Mouse (Mus musculus): ENCODE measurements around the gene Slc17a7. TPM values are rescaled to one million over a fixed set of nuclear protein-coding genes. Genes with fewer than 3 reads are reported as not detected.
"Not testable (repeated sequence)": the region's sequence is repeated elsewhere in the genome, so short reads cannot be mapped to it uniquely, and the experiment has no call there.

Slc17a7 gene
- total RNA-seq, 2 experiments from 2014 or later, result 18.1 to 18.7 TPM

- DNase-seq (ENCODE audit: low spot score), result peak; percentile 62
- intact Hi-C loops (cut with DNase I), result no loop called here
Measured at GRCm38 (mm10) chr7:45151303-45151702, 12.4 kb upstream of the Slc17a7 start.

- DNase-seq (ENCODE audit: low spot score); intact Hi-C loops (cut with DNase I): not testable (repeated sequence)
Measured at GRCm38 (mm10) chr7:45153052-45153451, 10.7 kb upstream of the Slc17a7 start.

DNA sequence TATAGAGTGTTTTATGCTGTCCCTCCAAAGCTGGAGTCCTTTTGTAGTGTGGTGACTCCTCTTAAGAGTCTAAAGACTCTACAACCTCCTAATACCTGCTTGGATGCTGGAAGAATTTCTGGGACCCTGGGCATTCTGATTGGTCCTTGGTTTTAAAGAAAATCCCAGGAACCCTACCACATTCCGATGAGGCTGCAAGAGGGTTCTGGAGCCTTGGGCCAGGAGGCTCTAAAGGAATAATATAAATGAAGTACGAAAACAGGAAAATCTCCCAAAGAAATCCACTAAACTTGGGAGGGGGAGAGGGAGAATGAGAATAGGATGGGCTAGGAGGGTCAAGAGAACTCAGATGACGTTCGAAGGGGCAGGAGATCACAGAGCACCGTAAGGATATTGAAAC is 10.2 kb upstream of the Slc17a7 start:
- intact Hi-C loops (cut with DNase I), result no loop called here
- DNase-seq (ENCODE audit: low spot score), result no peak

DNA sequence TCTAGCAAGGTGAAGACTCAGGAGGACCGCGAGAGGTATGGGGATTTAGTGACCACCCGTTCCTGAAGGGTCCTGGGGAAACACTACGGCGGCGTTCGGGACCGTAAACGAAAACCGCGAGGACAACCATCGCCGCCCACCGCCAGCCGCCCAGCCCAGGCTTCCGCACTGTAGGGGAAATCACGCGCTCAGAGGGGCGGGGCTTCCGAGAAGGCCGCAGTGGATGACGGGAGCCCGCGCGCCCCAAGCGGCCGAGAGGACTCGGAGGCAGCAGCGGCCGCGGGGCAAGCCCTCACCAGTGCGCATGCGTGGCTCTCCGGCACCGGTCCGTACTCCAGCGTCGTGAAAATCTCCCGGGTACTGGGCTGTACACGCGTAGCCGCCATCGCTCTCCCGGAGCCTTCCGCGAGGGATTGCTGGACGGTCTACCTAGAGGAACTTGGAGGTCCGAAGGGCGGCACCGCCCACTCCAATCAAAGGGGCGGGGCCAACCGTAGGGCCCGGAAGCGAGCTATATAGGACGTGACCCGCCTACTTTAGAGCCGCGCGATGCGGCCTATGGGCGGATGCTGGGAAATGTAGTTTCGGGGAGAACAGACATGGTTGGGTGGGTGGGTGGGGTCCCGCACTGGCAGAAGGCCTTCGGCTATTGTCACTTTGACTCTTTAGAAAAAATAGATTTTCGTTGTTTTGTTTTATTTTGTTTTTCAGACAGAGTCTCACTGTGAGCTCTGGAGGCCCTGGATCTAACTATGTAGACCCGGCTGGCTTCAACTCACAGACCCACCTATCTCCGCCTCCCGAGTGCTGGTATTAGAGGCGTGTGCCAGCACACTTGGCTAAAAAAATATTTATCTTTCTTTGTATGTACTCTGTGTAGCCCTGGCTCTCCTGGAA is 9.4 kb upstream of the Slc17a7 start, which contains the start of the genes Pih1d1 and Aldh16a1:
Gene Pih1d1 (plus strand): TSS at position 208 of the 897 bp plus-strand sequence.
Gene Aldh16a1 (minus strand): TSS at position 489 of the 897 bp plus-strand sequence.
- DNase-seq (ENCODE audit: low spot score), result peak; percentile 95
- intact Hi-C loops (cut with DNase I), result no loop called here

DNA sequence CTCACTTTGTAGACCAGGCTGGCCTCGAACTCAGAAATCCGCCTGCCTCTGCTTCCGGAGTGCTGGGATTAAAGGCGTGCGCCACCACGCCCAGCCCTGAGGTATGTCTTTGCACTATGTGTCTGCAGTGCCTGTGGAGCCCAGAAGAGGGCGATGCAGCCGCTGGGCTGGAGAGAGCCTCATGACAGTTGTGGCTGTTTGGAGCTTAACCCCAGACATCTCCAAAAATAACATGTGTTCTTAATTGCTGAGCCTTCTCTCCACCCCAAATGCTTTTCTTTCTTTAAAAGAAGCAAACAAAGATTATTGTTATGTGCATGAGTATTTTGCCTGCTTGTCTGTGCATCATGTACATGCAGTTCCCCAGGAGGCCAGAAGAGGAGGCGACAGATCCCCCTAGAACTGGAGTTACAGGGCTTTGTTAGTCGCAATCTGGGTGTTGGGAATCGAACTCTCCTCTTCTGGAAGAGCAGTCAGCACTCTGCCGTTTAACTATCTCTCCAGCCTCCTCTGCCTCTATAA is 8.7 kb upstream of the Slc17a7 start:
- DNase-seq (ENCODE audit: low spot score), result no peak
- intact Hi-C loops (cut with DNase I), result no loop called here

- intact Hi-C loops (cut with DNase I), result no loop called here
- no peak for DNase-seq (ENCODE audit: low spot score)
Measured at GRCm38 (mm10) chr7:45155590-45155989, 8.2 kb upstream of the Slc17a7 start.

- DNase-seq (ENCODE audit: low spot score), result no peak
- intact Hi-C loops (cut with DNase I), result no loop called here
Measured at GRCm38 (mm10) chr7:45156206-45156605, 7.5 kb upstream of the Slc17a7 start.

DNA sequence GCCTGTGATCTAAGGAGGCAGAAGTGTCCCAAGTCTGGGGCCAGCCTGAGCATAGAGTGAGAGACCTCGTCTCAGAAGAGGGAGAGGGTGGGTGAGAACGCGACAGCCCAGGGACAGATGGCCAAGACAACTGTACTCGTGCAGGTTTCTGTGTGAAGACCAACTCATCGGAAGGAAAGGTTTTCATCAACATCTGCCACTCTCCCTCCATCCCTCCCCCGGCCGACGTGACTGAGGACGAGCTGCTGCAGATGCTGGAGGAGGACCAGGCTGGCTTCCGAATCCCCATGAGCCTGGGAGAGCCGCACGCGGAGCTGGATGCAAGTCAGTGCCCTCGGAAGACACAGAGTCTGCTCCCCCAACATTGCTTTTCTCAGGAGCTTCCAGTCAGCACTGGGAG is 6.3 kb upstream of the Slc17a7 start:
- intact Hi-C loops (cut with DNase I), result no loop called here

DNA sequence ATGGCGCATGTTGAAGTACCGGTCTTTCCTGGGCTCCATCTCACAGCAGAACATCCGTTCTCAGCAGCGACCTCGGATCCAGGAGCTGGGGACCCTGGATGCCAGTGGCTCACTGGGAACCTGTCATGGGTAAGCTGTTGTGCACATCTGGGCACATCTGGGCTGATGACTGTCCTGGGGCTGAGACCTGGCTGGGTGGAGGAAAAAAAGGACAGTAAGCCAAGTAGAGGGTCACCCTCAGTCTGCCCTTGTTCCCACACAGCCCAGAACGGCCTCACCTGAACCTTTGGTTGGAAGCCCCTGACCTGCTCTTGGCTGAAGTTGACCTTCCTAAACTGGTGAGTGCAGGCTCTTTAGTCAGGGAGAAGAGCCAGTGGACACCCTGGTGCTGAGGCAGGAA is 4.8 kb upstream of the Slc17a7 start:
- intact Hi-C loops (cut with DNase I), result no loop called here
- DNase-seq (ENCODE audit: low spot score), result no peak

More for the DNA sequence above, 6.3 kb upstream of the Slc17a7 start:
- DNase-seq (ENCODE audit: low spot score), result no peak

GRCm38 (mm10) chr7:45160316-45160800 is 3.4 kb upstream of the Slc17a7 start:
- intact Hi-C loops (cut with DNase I), result loop anchor here (5.0 kb wide), 1 partner anchor 137 kb away; no protein-coding TSS in a partner anchor
- DNase-seq (ENCODE audit: low spot score), result no peak

DNA sequence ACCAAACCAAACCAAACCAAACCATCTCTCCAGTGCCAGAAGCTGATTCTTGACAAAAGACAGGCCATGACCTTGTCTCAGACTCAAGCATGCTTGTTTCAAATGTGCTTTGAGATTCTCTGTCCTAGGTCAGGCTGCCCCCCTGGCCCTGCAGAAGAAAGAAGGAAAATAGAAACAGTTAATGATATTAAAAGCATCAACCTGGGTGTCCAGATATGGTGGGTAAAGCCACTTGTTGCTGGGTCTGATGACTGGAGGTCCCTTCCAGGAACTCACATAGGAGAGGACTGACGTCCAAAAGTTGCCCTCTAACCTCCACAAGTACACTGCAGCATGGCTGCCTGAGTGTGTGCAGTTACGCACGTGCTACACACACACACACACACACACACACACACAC is 2.9 kb upstream of the Slc17a7 start:
- intact Hi-C loops (cut with DNase I), result loop anchor here (5.0 kb wide), 1 partner anchor 136 kb away; no protein-coding TSS in a partner anchor
- DNase-seq (ENCODE audit: low spot score), result no peak

DNA sequence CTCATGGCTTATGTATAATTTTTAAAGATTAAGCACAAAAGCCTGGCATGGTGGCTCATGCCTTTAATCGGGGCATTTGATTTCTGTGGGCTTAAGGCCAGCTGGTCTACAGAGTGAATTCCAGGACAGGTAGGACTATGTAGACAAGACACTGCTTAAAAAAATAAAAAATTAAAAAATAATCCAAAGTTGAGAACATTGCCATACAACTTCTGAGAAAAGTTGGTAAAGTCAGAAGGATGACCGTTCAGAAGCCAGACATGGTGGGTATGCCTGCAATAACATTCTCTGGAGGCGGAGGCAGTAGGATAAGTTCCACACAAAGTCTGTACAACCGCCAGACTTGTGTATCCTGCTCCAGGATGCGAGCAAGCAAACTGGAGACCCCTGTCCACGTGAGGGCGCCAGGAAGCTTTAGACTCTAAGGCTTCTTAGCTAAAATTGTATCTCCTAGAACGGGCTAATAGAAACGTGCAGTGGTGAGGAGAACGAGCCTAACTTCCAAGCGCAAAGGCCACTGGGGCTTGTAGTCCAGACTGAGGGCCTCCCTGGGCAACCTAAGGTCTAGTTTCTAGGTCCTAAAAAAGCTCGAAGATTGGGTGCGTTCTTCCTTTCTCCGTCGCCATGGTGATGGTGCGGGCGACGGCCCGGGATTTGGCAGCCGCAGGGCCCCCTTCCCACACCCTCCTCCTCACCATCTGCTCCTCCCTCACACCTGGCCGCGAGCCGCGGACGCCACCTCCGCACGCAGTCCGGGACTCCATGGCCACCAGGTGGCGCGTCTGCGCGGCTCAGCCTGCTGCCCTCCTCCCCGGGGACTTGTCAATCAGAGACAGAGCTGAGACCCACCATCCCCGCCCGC is 1.9 kb upstream of the Slc17a7 start:
- intact Hi-C loops (cut with DNase I), result loop anchor here (1.0 to 5.0 kb wide), 2 partner anchors 36 to 135 kb away; no protein-coding TSS in a partner anchor
- DNase-seq (ENCODE audit: low spot score), result peak; percentile 75

DNA sequence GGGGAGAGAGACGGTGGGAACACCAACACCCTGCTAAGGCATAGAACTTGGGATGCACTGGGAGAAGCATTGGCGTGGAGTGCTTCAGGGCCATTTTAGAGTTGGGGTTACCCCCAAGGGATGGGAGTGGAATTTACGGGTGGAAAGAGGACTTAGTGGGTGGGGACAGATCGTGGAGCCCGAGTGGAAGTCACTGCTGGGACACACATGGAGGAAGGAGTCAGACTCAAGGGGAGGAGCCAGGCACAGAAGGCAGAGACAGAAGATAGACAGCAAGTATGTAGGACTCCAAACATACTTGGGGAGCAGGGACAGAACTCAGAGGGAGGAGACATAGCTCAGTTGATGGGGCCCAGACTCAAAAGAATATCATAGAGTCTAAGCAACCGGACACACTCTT is 1.2 kb upstream of the Slc17a7 start:
- intact Hi-C loops (cut with DNase I), result loop anchor here (1.0 to 5.0 kb wide), 2 partner anchors 36 to 135 kb away; no protein-coding TSS in a partner anchor
- DNase-seq (ENCODE audit: low spot score), result no peak

DNA sequence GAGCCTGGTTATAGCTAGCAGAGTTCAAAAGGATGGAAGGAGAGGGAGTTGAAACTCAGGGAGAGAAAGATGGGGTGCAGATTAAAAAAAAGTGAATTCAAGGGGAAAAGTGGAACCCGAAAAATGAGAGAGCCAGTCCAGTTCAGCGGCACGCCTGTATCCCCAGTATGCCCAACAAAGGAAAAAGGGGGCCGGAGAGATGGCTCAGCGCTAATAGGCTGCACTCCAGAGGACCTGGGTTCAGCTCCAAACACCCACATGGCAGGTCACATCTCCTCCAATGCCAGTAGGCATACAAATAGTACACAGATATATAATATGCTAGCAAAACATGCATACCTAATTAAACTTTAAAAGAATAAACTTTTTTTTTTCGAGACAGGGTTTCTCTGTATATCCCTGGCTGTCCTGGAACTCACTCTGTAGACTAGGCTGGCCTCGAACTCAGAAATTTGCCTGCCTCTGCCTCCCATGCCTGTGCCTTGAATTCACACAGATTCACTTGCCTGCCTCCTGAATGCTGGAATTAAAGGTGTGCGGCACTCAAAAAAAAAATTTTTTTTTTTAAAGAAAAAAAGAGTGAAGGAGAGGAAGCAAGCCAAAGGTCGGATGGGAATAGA is 643 bp upstream of the Slc17a7 start:
- intact Hi-C loops (cut with DNase I), result loop anchor here (1.0 to 5.0 kb wide), 2 partner anchors 35 to 134 kb away; no protein-coding TSS in a partner anchor
- no peak for DNase-seq (ENCODE audit: low spot score)

DNA sequence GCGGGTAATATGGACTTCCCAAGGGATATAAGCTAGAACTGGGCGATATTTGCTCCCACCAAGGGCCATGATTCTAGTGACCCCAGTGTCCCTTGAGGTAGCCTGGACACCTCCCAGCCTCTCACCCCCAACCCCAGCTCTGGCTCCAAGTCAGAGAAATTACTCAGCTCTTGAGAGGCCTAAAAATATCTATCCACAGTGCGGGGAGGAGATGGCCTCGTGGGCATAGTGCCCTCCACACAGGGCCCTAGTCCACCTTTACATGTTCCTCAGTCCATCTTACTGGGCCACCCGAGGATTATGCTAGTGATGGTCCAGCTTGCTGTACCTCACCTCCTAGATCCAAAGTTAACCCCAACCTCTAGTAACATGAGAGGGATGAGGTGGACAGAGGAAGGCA is 1.1 kb downstream of the Slc17a7 start:
- DNase-seq (ENCODE audit: low spot score), result no peak
- intact Hi-C loops (cut with DNase I), result loop anchor here (5.0 kb wide), 1 partner anchor 132 kb away; no protein-coding TSS in a partner anchor

DNA sequence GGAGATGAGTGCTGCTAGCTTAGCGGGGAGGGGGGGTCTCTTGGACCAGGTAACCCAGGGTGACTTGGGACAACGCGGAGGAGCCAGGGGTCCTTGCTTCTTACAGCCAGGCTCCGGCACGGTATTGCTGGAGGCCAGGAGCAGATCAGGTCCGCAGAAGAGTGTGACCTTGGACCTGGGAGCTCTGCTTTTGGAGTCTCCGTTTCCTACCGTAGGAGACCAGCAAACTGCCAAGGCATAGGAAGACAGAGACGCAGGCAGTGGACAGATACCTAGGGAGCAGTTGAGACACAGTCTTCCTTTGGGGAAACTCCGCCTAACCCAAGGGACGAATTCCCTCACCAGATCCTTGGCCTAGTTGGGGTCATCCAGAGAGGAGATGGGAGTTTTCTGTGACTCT is 2.0 kb downstream of the Slc17a7 start:
- intact Hi-C loops (cut with DNase I), result no loop called here

GRCm38 (mm10) chr7:45166950-45167401 is 3.2 kb downstream of the Slc17a7 start:
- no peak for DNase-seq (ENCODE audit: low spot score)
- intact Hi-C loops (cut with DNase I), result no loop called here

More for the DNA sequence above, 2.0 kb downstream of the Slc17a7 start:
- no peak for DNase-seq (ENCODE audit: low spot score)

DNA sequence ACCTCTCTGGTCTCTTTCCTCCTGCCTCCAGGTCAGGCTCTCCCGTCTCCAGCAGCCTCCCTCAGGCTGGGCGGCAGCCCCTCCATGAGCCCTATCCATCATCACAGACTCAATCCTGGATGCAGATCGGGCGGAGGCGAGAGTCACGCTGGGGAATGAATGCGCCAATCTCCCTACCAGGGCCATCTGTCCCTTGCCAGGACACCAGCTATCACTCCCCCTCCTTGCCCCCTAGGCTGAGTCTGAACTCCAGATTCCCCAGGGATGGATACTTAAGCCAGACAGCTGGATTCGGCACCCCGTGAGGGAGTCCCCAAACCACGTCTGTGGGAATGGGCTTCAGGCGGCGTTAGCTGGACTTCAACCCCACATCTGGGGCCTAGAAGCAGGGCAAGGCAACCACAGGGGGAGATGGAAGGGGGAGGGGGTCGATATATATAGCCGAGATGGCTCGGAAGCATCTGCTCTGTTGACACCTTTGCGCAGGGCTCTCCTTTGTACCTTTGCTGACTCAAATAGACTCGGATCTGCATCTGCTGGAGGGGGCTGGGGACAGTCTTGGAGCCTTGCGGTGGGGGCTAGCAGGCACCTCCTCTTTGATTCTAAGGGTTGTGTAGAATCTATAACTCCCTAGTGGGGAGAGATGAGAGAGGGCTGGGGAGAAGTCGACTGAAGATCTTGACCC is 4.2 kb downstream of the Slc17a7 start:
- intact Hi-C loops (cut with DNase I), result no loop called here
- no peak for DNase-seq (ENCODE audit: low spot score)

- intact Hi-C loops (cut with DNase I), result no loop called here
Measured at GRCm38 (mm10) chr7:45168656-45169055, 4.9 kb downstream of the Slc17a7 start.

More at GRCm38 (mm10) chr7:45168656-45169055, 4.9 kb downstream of the Slc17a7 start:
- no peak for DNase-seq (ENCODE audit: low spot score)
